Mouse (Mus musculus): ENCODE measurements at regions not wholly inside any gene's neighbourhood (a gene's known extent, or its start where the extent isn't known, plus 50 kb on each side); places are given as distances from the start of the nearest gene placed in this dataset.

- DNase-seq (ENCODE audit: low spot score) = no peak
Measured at GRCm38 (mm10) chr10:92333869-92334268, 388.4 kb downstream of the Nedd1 start.

- DNase-seq (ENCODE audit: low spot score) = no peak
Measured at GRCm38 (mm10) chr10:92333042-92333774, 389.0 kb downstream of the Nedd1 start.

GRCm38 (mm10) chr10:92330150-92330549, 392.1 kb downstream of the Nedd1 start:
- DNase-seq (ENCODE audit: low spot score) = no peak

GRCm38 (mm10) chr10:92329661-92330060, 392.6 kb downstream of the Nedd1 start:
- no peak for DNase-seq (ENCODE audit: low spot score)

DNA sequence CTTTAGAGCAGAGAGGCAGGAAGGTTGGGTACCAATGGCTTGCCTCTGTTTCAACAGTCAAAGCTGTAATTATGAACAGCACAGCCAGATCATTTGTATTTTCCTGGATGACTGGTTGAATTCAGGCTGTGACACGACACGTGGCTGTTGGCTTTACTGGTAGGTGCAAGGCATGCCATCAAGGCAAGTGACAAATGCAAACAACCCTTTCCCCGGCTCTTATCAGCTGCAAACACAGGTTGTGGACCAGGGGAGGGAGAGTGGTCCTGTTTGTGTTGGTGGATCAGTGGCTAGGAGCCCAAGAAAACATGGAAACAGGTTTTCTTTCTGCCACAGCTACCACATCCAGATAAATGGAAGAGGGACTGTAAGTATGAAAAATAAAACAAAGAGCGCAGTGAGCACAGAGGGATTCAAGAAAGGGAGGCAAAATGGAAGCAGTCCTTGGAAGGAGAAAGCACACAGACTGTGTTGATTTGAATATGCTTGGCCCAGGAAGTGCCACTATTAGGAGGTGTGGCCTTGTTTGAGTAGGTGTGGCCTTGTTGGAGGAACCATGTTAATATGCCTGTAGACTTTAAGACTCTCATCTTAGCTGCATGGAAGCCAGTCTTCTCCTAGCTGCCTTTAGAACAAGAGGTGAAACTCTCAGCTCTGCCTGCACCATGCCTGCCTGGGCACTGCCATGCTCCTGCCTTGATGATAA, 396.8 kb downstream of the Nedd1 start:
- DNase-seq (ENCODE audit: low spot score) = no peak

DNA sequence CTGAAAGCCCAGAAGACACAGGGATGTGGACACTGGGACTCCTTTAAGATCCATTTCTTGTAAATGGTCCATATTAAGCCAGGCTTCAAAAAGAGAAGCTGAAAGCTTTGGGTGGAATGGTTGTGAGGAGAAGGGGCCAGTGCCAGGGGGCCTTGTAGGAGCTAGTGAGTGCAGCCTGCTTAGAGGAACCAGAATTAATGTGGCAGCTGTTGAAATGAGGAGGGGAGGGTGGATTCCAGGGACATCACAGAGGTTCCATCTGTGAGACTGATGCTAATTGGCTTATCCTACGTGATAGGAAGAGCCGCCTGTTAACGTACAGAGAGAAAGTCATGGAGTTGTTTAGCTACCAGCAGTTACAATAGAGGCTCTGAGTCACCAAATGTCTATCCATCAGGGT, 407.6 kb downstream of the Nedd1 start:
- no peak for DNase-seq (ENCODE audit: low spot score)

DNA sequence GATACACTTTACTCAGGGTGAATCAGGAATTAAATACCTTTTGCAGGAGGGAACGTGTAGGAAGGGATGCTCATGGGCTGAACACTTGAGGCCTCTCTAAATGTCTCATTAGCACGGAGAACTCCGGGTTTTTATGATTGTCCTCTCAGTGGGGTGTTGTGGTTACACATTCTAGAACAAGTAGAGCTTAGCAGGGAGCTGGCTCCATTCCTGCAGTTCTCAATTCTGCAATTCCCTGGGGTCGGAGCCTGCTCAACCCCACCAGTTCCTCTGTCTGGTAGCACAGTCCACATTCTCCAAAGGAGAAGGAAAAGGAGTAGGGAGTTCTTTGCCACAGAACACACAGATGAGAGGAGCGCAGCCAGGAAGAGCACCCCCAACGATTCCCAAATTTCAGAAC, 409.9 kb downstream of the Nedd1 start:
- DNase-seq (ENCODE audit: low spot score) = no peak

GRCm38 (mm10) chr10:92308643-92309042, 413.6 kb downstream of the Nedd1 start:
- DNase-seq (ENCODE audit: low spot score) = no peak

DNA sequence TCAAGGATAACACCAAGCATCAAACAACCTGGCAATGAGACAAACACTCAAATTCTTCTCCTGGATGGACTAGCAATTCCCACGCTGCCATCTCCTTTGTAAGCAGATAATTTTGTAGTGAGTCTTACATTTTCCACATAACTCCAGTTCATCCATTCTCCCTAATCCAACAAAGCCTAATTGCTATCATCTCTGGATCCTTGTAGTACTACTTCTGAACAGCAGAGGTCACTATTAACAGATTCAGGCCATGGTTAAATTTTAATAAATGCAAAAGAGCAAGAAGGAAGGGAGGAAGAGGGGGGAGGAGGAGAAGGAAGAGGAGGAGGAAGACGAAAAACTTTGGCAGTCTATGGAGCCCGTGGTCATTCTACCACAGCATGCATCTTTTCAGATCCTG, 414.4 kb downstream of the Nedd1 start:
- DNase-seq (ENCODE audit: low spot score) = no peak

GRCm38 (mm10) chr10:92298693-92299092, 423.5 kb downstream of the Nedd1 start:
- no peak for DNase-seq (ENCODE audit: low spot score)

- no peak for DNase-seq (ENCODE audit: low spot score)
Measured at GRCm38 (mm10) chr10:92296837-92297236, 425.4 kb downstream of the Nedd1 start.

DNA sequence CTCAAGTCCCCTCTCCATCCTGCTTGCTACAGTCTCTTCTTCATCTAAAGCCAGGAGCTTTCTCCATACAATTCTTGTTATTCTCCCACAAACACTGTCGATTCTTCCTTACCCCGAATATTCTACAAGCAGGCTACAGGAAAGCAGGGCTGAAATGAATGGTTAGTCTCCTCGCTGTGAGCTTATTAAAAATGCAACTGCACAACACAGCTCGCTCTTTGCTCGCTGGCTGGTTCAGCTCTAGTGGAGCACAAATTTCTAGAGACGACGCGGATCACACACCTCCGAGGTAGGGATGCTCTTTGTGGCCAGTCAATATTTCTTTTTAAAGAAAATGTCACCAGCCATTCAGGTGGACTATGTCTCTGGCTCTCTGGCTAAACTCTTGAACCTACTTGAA, 425.9 kb downstream of the Nedd1 start:
- no peak for DNase-seq (ENCODE audit: low spot score)

GRCm38 (mm10) chr10:92293261-92293660, 429.0 kb downstream of the Nedd1 start:
- DNase-seq (ENCODE audit: low spot score) = no peak

DNA sequence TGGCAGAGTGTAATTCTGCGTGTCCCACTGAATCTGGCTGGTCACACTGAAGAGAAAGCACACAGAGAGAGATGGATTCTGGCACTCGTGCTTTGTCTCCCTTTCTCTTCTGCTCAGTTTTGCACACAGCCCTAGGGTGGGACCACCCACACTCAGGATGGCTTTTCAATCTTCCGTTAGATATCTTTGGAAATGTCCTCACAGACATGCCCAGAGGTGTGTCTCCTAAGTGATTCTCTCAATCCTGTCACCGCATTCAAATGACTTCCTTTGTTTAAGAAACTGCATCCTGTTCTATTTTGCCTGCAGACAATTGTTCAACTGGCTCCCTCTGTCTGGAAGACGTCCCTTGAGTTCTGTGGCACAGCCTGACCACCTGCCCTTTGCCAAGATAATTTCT, 433.0 kb downstream of the Nedd1 start:
- no peak for DNase-seq (ENCODE audit: low spot score)

DNA sequence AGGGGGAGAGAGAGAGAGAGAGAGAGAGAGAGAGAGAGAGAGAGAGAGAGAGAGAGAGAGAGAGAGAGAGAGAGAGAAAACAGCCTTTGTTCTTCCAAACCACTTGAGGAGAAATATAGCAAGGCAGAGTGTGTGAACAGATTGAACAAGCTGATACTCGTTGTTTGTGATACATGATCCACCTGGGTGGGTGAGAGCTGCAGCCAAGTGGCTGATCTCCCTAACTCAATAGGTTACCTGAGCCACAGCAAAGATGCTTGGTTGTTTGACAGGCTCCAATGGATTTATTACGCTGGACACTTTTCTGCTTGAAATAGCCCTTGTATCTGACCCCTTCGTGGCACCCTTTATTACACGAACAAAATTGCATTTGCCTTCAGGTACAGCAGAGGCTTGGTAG, 438.0 kb downstream of the Nedd1 start:
- no peak for DNase-seq (ENCODE audit: low spot score)

DNA sequence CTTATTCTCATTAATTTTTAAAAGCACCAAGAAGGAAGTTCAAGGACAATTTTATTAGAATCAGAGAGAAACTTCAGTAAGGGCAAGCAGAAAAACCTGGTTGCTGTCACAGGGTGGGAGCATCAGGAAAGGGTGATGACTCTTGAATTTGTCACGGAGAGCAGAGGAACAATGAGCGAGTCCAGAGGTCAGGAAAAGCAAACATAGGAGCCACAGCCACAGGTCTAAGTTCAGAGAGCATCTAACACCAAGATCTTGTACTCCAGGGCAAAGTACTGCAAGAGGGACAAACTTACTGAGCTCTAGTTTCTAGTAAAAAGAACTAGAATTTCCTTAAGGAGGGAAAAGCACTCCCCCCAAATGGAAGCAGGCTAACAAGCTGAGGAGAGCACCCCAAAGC, 444.2 kb downstream of the Nedd1 start:
- no peak for DNase-seq (ENCODE audit: low spot score)

- no peak for DNase-seq (ENCODE audit: low spot score)
Measured at GRCm38 (mm10) chr10:92257815-92258214, 464.4 kb downstream of the Nedd1 start.

GRCm38 (mm10) chr10:92248648-92249047, 473.6 kb downstream of the Nedd1 start:
- no peak for DNase-seq (ENCODE audit: low spot score)

GRCm38 (mm10) chr10:92247449-92247805, 474.8 kb downstream of the Nedd1 start:
- DNase-seq (ENCODE audit: low spot score) = no peak

DNA sequence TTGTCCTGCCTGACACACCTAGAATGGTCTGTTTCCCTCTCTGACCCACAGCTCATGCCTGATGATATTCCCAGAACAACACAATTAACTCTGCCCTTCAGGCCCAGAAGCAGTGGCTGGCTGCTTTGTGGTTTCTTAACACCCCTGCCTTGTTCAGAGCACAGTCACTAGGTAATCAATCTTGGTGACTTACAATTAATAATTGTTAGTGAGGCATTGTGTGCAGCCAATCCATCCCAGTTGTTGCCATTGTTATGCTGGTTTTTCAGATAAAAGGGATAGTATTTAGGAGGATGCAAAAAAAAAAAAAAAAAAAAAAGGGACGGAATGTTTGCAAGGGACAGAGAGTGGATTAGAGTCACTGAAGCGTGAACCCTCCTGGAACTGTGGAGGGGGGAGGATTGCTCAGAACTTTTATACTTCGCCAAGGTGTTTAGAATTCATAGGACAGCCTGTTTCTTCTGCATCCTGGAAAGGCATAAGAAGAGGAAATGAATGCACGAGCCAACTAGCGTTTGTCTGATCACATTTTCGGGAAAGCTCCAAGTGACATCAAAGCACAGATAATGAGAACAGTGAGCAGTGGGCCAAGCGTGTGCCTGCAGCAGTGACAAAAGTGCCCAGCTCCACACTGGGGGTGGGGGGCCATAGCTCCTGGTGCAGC, 475.3 kb downstream of the Nedd1 start:
- DNase-seq (ENCODE audit: low spot score) = no peak

- DNase-seq (ENCODE audit: low spot score) = no peak
Measured at GRCm38 (mm10) chr10:92242714-92243440, 479.3 kb downstream of the Nedd1 start.

DNA sequence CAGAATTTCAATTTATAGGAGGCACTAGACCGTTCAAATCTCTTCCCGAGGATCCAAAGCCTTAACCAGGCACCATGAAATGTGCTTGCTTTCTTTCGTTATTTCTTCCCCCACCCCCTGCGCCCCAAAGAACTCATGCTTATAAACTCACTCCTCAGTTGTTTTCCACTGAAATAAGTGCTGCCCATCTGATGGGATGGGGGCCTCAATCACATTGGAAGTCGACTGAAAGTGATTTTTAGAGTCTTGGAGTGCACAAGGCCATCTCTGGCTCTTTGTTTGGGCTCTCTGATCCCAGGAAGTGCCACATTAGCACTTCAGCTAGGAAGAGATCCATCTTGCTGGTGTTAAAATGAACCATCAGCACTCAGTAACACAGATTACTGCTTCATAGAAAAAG, 484.3 kb downstream of the Nedd1 start:
- no peak for DNase-seq (ENCODE audit: low spot score)

- no peak for DNase-seq (ENCODE audit: low spot score)
Measured at GRCm38 (mm10) chr10:92232081-92232480, 490.1 kb downstream of the Nedd1 start.

Data from urinary bladder, postnatal 25 days (tissue).